Mouse (Mus musculus): ENCODE measurements around the gene Fank1. TPM values are rescaled to one million over a fixed set of nuclear protein-coding genes. Genes with fewer than 3 reads are reported as not detected.
A peak's percentile ranks its signal among the peaks of the same experiment; 100 is the strongest.

Gene Fank1
- polyA plus RNA-seq (2012; rRNA removed) = 0.08 and 0.09 TPM in 2 replicates

DNA sequence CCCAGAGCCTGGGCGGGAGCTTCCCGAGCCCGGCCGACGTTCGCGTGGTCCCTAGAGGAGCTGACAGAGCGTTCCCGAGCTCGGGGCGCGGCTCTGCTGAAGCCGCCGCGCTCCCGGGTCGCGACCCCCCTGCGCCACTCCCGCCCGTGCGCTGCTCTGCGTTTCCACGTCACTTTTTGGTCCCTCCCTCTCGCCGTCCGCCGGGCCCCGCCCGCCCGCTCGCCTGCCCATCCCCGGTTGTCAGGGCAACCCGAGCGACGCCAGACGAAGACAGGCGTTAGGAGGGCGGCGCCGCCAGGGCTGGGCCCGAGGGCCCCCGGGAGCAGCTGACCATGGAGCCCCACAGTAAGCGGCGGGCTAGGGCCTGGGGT, at the start of gene Fank1:
TSS of gene Fank1 (plus strand) at position 236 of the 371 bp plus-strand sequence.
- peak within 1 kb of the TSS; percentile 76 for H3K4me3 ChIP-seq (ENCODE audit: insufficient read depth, low read depth, low read length)
- H3K36me3 ChIP-seq (ENCODE audit: control insufficient read depth, insufficient read depth, low read length) = no peaks in the 10 kb centered on the region
- under 1% methylated on average over 45 of the region's 45 CpGs for WGBS
- peak; percentile 91 for DNase-seq
- TF ChIP-seq POLR2A (IDR thresholded peaks at IDR 0.05; ENCODE audit: low read depth, low read length) = no peak
- no peak for TF ChIP-seq CTCF (conservative IDR thresholded peaks at IDR 0.05; ENCODE audit: insufficient read depth, insufficient read length, low read depth, low read length)
- no peaks in the 10 kb centered on the region for H3K27me3 ChIP-seq (replicated peaks; ENCODE audit: control insufficient read depth, insufficient read depth, low read length)
- H3K4me1 ChIP-seq (ENCODE audit: control insufficient read depth, insufficient read depth, low read length) = no peaks in the 10 kb centered on the region; the same call in 1 of the 2 replicates
- H3K27ac ChIP-seq (ENCODE audit: insufficient read depth, low read depth, low read length) = 0 out of 2 replicates have a peak within 1 kb of the TSS, but pooled peaks have one; percentile 14

DNA sequence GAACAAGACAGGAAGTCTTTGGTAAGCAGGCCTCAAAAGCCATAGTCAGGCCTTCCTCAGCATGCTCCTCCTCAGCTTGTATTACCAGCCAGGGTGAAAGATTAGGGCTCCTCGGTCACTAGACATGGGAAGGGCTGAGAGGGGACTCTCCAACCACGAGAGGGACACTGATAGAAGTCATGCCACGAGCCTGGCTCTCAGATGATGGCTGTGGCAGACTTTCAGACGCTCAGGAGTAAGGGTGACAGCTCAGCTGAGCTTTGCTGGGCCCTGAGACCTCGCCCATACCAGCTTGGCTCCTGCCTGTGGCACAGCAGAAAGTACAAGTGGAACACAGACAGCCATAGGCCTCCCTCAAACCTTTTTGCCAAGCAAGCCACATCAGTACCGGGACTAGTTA, 49.6 kb upstream of the Fank1 start:
- 0 out of 2 replicates have a peak, but pooled peaks cover 3% of the 10 kb centered on the region for H3K4me1 ChIP-seq (ENCODE audit: control insufficient read depth, insufficient read depth, low read length)
- TF ChIP-seq CTCF (conservative IDR thresholded peaks at IDR 0.05; ENCODE audit: insufficient read depth, insufficient read length, low read depth, low read length) = no peak
- TF ChIP-seq POLR2A (IDR thresholded peaks at IDR 0.05; ENCODE audit: low read depth, low read length) = no peak
- no peak for DNase-seq
- 82% methylated on average over 6 of the region's 6 CpGs for WGBS
- peaks cover under 1% of the 10 kb centered on the region; the same call in 1 of the 2 replicates for H3K36me3 ChIP-seq (ENCODE audit: control insufficient read depth, insufficient read depth, low read length)
- no peak overlapping the region for H3K27ac ChIP-seq (ENCODE audit: insufficient read depth, low read depth, low read length)
- no peaks in the 10 kb centered on the region for H3K27me3 ChIP-seq (replicated peaks; ENCODE audit: control insufficient read depth, insufficient read depth, low read length)
- no peak overlapping the region for H3K4me3 ChIP-seq (ENCODE audit: insufficient read depth, low read depth, low read length)

DNA sequence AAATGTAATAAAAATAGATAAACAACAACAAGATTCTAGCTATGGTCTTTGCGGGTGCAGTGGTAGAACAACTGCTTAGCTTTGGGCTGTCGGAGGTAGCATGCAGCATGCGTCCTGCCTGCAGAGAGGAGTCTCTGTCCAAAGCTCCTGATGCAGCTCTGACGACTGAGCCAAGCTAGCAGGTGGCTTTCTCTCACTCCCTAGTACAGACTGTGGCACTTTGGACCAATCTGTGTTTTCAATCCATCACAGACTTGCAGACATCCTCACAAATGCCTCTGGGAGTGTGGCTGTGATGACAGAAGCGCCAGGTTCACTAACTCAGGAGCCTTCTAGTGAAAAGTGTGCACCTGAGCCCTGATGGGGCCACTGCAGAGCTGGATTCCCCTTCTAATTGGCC, 47.3 kb upstream of the Fank1 start:
- H3K4me1 ChIP-seq (ENCODE audit: control insufficient read depth, insufficient read depth, low read length) = 0 out of 2 replicates have a peak, but pooled peaks cover 3% of the 10 kb centered on the region
- no peak overlapping the region for H3K27ac ChIP-seq (ENCODE audit: insufficient read depth, low read depth, low read length)
- no peaks in the 10 kb centered on the region for H3K27me3 ChIP-seq (replicated peaks; ENCODE audit: control insufficient read depth, insufficient read depth, low read length)
- H3K4me3 ChIP-seq (ENCODE audit: insufficient read depth, low read depth, low read length) = no peak overlapping the region
- TF ChIP-seq CTCF (conservative IDR thresholded peaks at IDR 0.05; ENCODE audit: insufficient read depth, insufficient read length, low read depth, low read length) = no peak
- no peak for TF ChIP-seq POLR2A (IDR thresholded peaks at IDR 0.05; ENCODE audit: low read depth, low read length)
- WGBS = 84% methylated on average over 5 of the region's 5 CpGs
- DNase-seq = no peak
- no peaks in the 10 kb centered on the region; the same call in 1 of the 2 replicates for H3K36me3 ChIP-seq (ENCODE audit: control insufficient read depth, insufficient read depth, low read length)

DNA sequence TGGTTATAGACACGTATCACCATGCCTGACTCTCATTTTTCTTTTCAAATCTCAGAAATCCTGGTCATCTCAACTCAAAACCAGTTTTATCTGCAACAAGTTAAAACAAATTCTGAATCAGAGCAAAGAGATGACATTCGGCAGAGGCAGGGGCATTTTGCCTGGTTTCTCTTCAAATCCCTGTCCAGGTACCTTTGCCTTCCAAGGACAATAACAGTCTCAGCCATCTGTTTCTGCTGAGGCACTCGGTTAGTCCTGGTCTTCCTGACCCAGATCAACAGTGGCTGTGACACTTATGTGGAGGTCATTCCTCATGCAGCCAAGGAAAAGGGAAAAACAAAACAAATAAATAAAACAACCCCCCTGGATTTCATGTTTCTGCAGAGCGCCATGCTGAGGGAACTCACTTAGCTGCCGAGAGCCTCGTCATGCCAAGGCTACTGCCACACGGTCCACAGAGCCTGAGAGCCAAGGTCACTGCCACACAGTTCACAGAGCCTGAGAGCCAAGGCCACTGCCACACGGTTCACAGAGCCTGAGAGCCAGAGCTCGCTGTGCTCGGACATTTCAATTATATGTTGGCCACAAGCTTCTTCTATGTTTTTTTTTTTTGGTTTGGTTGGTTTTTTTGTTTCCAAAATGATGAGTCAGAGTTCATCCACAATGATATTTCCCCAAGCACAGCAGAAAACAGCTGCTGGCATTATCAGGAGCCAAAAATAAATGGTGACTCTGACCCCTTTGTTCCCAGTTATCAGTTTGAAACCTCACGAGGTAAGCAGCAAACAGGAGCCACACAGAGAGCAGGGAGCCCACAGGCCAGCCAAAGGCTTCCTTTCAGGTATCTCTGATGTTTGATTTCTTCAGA, 46.1 kb upstream of the Fank1 start:
- Histone ChIP-seq H3K27me3 (replicated peaks; ENCODE audit: control insufficient read depth, insufficient read depth, low read length) (no peaks in the 10 kb centered on the region), H3K4me1 (ENCODE audit: control insufficient read depth, insufficient read depth, low read length) (0 out of 2 replicates have a peak, but pooled peaks cover 3% of the 10 kb centered on the region), H3K4me3 (ENCODE audit: insufficient read depth, low read depth, low read length) (no peak overlapping the region), H3K27ac (ENCODE audit: insufficient read depth, low read depth, low read length) (no peak overlapping the region), H3K36me3 (ENCODE audit: control insufficient read depth, insufficient read depth, low read length) (no peaks in the 10 kb centered on the region; the same call in 1 of the 2 replicates)
- 37% methylated on average over 11 of the region's 11 CpGs for WGBS
- peak; percentile 47 for DNase-seq
- TF ChIP-seq POLR2A (IDR thresholded peaks at IDR 0.05; ENCODE audit: low read depth, low read length) = no peak

DNA sequence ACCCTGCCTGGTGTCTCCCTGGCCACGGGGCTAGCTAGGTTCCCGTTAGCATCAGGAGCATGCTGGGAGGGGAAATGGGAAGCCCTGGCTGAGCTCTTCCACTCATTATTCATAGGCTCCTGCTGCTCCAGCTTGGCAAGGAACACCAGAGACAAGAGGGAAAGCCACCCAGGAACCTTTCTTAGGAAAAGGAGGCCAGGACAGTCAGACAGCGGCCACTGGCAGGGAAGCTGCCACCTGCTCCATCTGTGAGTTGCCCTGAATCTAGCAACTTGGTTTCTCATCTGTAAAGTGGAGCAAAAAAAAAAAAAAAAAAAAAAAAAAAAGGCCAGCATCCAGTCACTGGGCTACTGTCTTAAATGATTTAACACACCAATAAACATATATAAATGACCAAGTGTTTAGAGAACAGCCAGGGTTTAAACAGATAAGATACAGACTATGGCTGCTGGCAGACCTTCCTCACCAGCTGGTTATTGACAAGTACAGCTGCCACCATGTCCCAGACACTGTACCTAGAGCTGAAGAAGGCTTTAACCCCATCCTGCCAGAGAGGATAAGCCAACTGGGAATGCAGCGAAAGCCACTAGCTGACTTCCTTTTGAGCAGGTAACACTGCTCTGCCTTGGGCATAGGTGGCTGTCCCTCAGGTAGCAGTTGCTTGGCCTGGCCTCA, 44.6 kb upstream of the Fank1 start:
- TF ChIP-seq POLR2A (IDR thresholded peaks at IDR 0.05; ENCODE audit: low read depth, low read length) = no peak
- TF ChIP-seq CTCF (conservative IDR thresholded peaks at IDR 0.05; ENCODE audit: insufficient read depth, insufficient read length, low read depth, low read length) = no peak
- no peak for DNase-seq
- 0 out of 2 replicates have a peak, but pooled peaks cover 3% of the 10 kb centered on the region for H3K4me1 ChIP-seq (ENCODE audit: control insufficient read depth, insufficient read depth, low read length)
- H3K27ac ChIP-seq (ENCODE audit: insufficient read depth, low read depth, low read length) = no peak overlapping the region
- H3K4me3 ChIP-seq (ENCODE audit: insufficient read depth, low read depth, low read length) = no peak overlapping the region
- H3K36me3 ChIP-seq (ENCODE audit: control insufficient read depth, insufficient read depth, low read length) = no peaks in the 10 kb centered on the region; the same call in 1 of the 2 replicates
- no peaks in the 10 kb centered on the region for H3K27me3 ChIP-seq (replicated peaks; ENCODE audit: control insufficient read depth, insufficient read depth, low read length)
- WGBS = 86% methylated on average over 4 of the region's 4 CpGs

GRCm38 (mm10) chr7:133740558-133740957, 36.1 kb upstream of the Fank1 start:
- no peak overlapping the region for H3K27ac ChIP-seq (ENCODE audit: insufficient read depth, low read depth, low read length)
- H3K27me3 ChIP-seq (replicated peaks; ENCODE audit: control insufficient read depth, insufficient read depth, low read length) = no peaks in the 10 kb centered on the region
- TF ChIP-seq POLR2A (IDR thresholded peaks at IDR 0.05; ENCODE audit: low read depth, low read length) (no peak), CTCF (conservative IDR thresholded peaks at IDR 0.05; ENCODE audit: insufficient read depth, insufficient read length, low read depth, low read length) (no peak)
- WGBS = 88% methylated on average over 7 of the region's 7 CpGs
- H3K4me1 ChIP-seq (ENCODE audit: control insufficient read depth, insufficient read depth, low read length) = no peaks in the 10 kb centered on the region
- H3K36me3 ChIP-seq (ENCODE audit: control insufficient read depth, insufficient read depth, low read length) = no peaks in the 10 kb centered on the region
- no peak for DNase-seq
- no peak overlapping the region for H3K4me3 ChIP-seq (ENCODE audit: insufficient read depth, low read depth, low read length)
